Mouse (Mus musculus) liver, embryonic 14.5 days (tissue): ENCODE measurements around the gene Carhsp1.

ENCODE experiments used
- CTCF ChIP-seq: IDR thresholded peaks from 2 replicates; pipeline ENCODE4 v1.5.1; 2016; ENCODE audit warnings: antibody characterized with exemption, low read depth, control low read depth
- EP300 ChIP-seq: IDR thresholded peaks from 2 replicates; pipeline ENCODE4 v1.6.1; 2016; ENCODE audit warnings: antibody characterized with exemption, low read depth

GRCm38 (mm10) chr16:8686121-8686870 lies 14.3 kb upstream of the Carhsp1 start:
- TF ChIP-seq CTCF (peak; percentile 98), EP300 (no peak; the same call in 1 of the 2 replicates)
